Mouse (Mus musculus) embryonic facial prominence, embryonic 12.5 days (tissue): ENCODE results near the gene Mras. TPM values are rescaled to one million over a fixed set of nuclear protein-coding genes. Genes with fewer than 3 reads are reported as not detected.

Experiments used
- ATAC-seq: fragments of 200-750 bp; cut with Nextera tagmentation; 2 replicates; pipeline ENCODE4 v1.8.0; 2017; ENCODE audit not compliant: insufficient number of reproducible peaks, insufficient read depth, low FRiP score, low TSS enrichment
- H3K27ac ChIP-seq: fragments of 300-500 bp; sonication (generic); 2 replicates; pipeline ENCODE4 v1.5.1; 2016; ENCODE audit warnings: mild to moderate bottlenecking
- H3K27me3 ChIP-seq: fragments of 300-500 bp; sonication (generic); 2 replicates; pipeline ENCODE4 v1.6.1; 2016; ENCODE audit warnings: mild to moderate bottlenecking, moderate library complexity
- H3K36me3 ChIP-seq: fragments of 300-500 bp; sonication (generic); 2 replicates; pipeline ENCODE4 v1.6.1; 2016; ENCODE audit warnings: mild to moderate bottlenecking
- H3K4me1 ChIP-seq: fragments of 300-500 bp; sonication (generic); 2 replicates; pipeline ENCODE4 v1.6.1; 2016
- H3K4me2 ChIP-seq: fragments of 300-500 bp; sonication (generic); replicated peaks from 2 replicates; pipeline ENCODE4 v1.6.1; 2016; ENCODE audit warnings: mild to moderate bottlenecking, moderate library complexity
- H3K4me3 ChIP-seq: fragments of 300-500 bp; sonication (generic); 2 replicates; pipeline ENCODE4 v1.5.1; 2016; ENCODE audit warnings: mild to moderate bottlenecking
- H3K9ac ChIP-seq: fragments of 300-500 bp; sonication (generic); 2 replicates; pipeline ENCODE4 v1.6.1; 2016; ENCODE audit warnings: mild to moderate bottlenecking, moderate library complexity
- H3K9me3 ChIP-seq: fragments of 300-500 bp; sonication (generic); 2 replicates; pipeline ENCODE4 v1.6.1; 2016; ENCODE audit warnings: mild to moderate bottlenecking, moderate library complexity
- WGBS: fragments of 180-500 bp; shearing (Covaris S2); methylation state at CpG from one replicate; pipeline ENCODE4 v1.1.7; 2016; 5-methylcytosine and 5-hydroxymethylcytosine counted together
- polyA plus RNA-seq: library from polyadenylated mRNA; unstranded; fragments of >200 nt; fragmentation: Nextera tagmentation; extraction: Ambion mirVana; gene quantifications from 2 replicates; pipeline ENCODE4 v1.2.1, GENCODE M21; 2016

The Mras gene
- polyA plus RNA-seq, 1 experiment from 2014 or later: 20.5 TPM

GRCm38 (mm10) chr9:99458529-99459208 is 21.5 kb upstream of the Mras start:
- Histone ChIP-seq H3K36me3 (no peaks in the 10 kb centered on the region), H3K4me2 (no peak overlapping the region), H3K27me3 (no peaks in the 10 kb centered on the region), H3K4me3 (no peak overlapping the region), H3K9me3 (no peaks in the 10 kb centered on the region), H3K4me1 (no peaks in the 10 kb centered on the region), H3K27ac (no peak overlapping the region), H3K9ac (no peak overlapping the region)
- WGBS: 46% methylated on average over 12 of the region's 12 CpGs
- ATAC-seq: no peak

GRCm38 (mm10) chr9:99454211-99454610 is 17.0 kb upstream of the Mras start:
- WGBS: 81% methylated on average over 4 of the region's 4 CpGs
- no peaks in the 10 kb centered on the region for H3K4me1 ChIP-seq
- H3K9ac ChIP-seq: no peak overlapping the region
- ATAC-seq: no peak
- H3K27me3 ChIP-seq: peaks cover 12% of the 10 kb centered on the region
- H3K27ac ChIP-seq: no peak overlapping the region
- no peaks in the 10 kb centered on the region for H3K36me3 ChIP-seq
- no peak overlapping the region for H3K4me2 ChIP-seq
- no peaks in the 10 kb centered on the region for H3K9me3 ChIP-seq
- no peak overlapping the region for H3K4me3 ChIP-seq

- Histone ChIP-seq H3K4me1 (no peaks in the 10 kb centered on the region), H3K4me3 (no peak within 1 kb of the TSS), H3K9ac (no peak within 1 kb of the TSS), H3K36me3 (no peaks in the 10 kb centered on the region), H3K27ac (no peak within 1 kb of the TSS), H3K9me3 (no peaks in the 10 kb centered on the region), H3K27me3 (peaks cover 12% of the 10 kb centered on the region), H3K4me2 (peak within 1 kb of the TSS; percentile 36)
- WGBS: 10% methylated on average over 14 of the region's 14 CpGs
- ATAC-seq: no peak; the same call in 1 of the 2 replicates
Observed at GRCm38 (mm10) chr9:99451161-99451560, 14.0 kb upstream of the Mras start, which contains the start of gene Nme9. TSS of gene Nme9 (plus strand) at chr9:99451475.

- Histone ChIP-seq H3K4me1 (no peaks in the 10 kb centered on the region), H3K36me3 (no peaks in the 10 kb centered on the region), H3K9me3 (no peaks in the 10 kb centered on the region), H3K27ac (no peak overlapping the region), H3K4me3 (no peak overlapping the region), H3K4me2 (no peak overlapping the region), H3K27me3 (peaks cover 12% of the 10 kb centered on the region), H3K9ac (no peak overlapping the region)
- WGBS: 40% methylated on average over 9 of the region's 9 CpGs
- ATAC-seq: no peak
Observed at GRCm38 (mm10) chr9:99449886-99450647, 12.9 kb upstream of the Mras start.

- no peaks in the 10 kb centered on the region for H3K4me1 ChIP-seq
- ATAC-seq: no peak
- H3K36me3 ChIP-seq: no peaks in the 10 kb centered on the region
- H3K9me3 ChIP-seq: no peaks in the 10 kb centered on the region
- no peak overlapping the region for H3K27ac ChIP-seq
- no peak overlapping the region for H3K9ac ChIP-seq
- H3K27me3 ChIP-seq: peaks cover 8% of the 10 kb centered on the region
- no peak overlapping the region for H3K4me3 ChIP-seq
- no peak overlapping the region for H3K4me2 ChIP-seq
- WGBS: 65% methylated on average over 3 of the region's 3 CpGs
Observed at GRCm38 (mm10) chr9:99447323-99447722, 10.1 kb upstream of the Mras start.

GRCm38 (mm10) chr9:99446259-99446658 is 9.1 kb upstream of the Mras start:
- H3K9me3 ChIP-seq: no peaks in the 10 kb centered on the region
- no peak overlapping the region for H3K4me3 ChIP-seq
- no peaks in the 10 kb centered on the region for H3K36me3 ChIP-seq
- no peak for ATAC-seq
- H3K27me3 ChIP-seq: peaks cover 2% of the 10 kb centered on the region; the same call in 1 of the 2 replicates
- H3K9ac ChIP-seq: no peak overlapping the region
- no peaks in the 10 kb centered on the region for H3K4me1 ChIP-seq
- no peak overlapping the region for H3K4me2 ChIP-seq
- H3K27ac ChIP-seq: no peak overlapping the region

GRCm38 (mm10) chr9:99444590-99445178 is 7.5 kb upstream of the Mras start:
- Histone ChIP-seq H3K27ac (no peak overlapping the region), H3K4me3 (no peak overlapping the region), H3K4me1 (no peaks in the 10 kb centered on the region), H3K27me3 (0 out of 2 replicates have a peak, but pooled peaks cover under 1% of the 10 kb centered on the region), H3K36me3 (no peaks in the 10 kb centered on the region), H3K4me2 (no peak overlapping the region), H3K9me3 (no peaks in the 10 kb centered on the region), H3K9ac (no peak overlapping the region)
- ATAC-seq: no peak
- WGBS: 39% methylated on average over 8 of the region's 8 CpGs

- H3K36me3 ChIP-seq: no peaks in the 10 kb centered on the region
- H3K27ac ChIP-seq: no peak overlapping the region
- no peak overlapping the region for H3K9ac ChIP-seq
- peaks cover 25% of the 10 kb centered on the region for H3K27me3 ChIP-seq
- 84% methylated on average over 4 of the region's 4 CpGs for WGBS
- H3K9me3 ChIP-seq: no peaks in the 10 kb centered on the region
- H3K4me2 ChIP-seq: no peak overlapping the region
- no peaks in the 10 kb centered on the region for H3K4me1 ChIP-seq
- H3K4me3 ChIP-seq: no peak overlapping the region
- ATAC-seq: peak; percentile 70
Observed at GRCm38 (mm10) chr9:99441647-99442433, 4.7 kb upstream of the Mras start.

- 67% methylated on average over 5 of the region's 5 CpGs for WGBS
- Histone ChIP-seq H3K36me3 (no peaks in the 10 kb centered on the region), H3K27ac (no peak overlapping the region), H3K9me3 (no peaks in the 10 kb centered on the region), H3K9ac (no peak overlapping the region), H3K27me3 (peaks cover 25% of the 10 kb centered on the region), H3K4me1 (no peaks in the 10 kb centered on the region), H3K4me3 (no peak overlapping the region), H3K4me2 (no peak overlapping the region)
- no peak for ATAC-seq
Observed at GRCm38 (mm10) chr9:99440941-99441340, 3.8 kb upstream of the Mras start.

- Histone ChIP-seq H3K4me3 (no peak overlapping the region), H3K27ac (no peak overlapping the region), H3K36me3 (no peaks in the 10 kb centered on the region), H3K9me3 (no peaks in the 10 kb centered on the region), H3K4me2 (no peak overlapping the region), H3K27me3 (peaks cover 25% of the 10 kb centered on the region), H3K4me1 (peaks cover 18% of the 10 kb centered on the region), H3K9ac (no peak overlapping the region)
- 79% methylated on average over 8 of the region's 8 CpGs for WGBS
- no peak for ATAC-seq
Observed at GRCm38 (mm10) chr9:99439064-99439463, 1.9 kb upstream of the Mras start.

GRCm38 (mm10) chr9:99437781-99438565 is 792 bp upstream of the Mras start:
- Histone ChIP-seq H3K9me3 (no peaks in the 10 kb centered on the region), H3K4me3 (no peak overlapping the region), H3K27me3 (peaks cover 25% of the 10 kb centered on the region), H3K4me2 (no peak overlapping the region), H3K27ac (no peak overlapping the region), H3K4me1 (peaks cover 19% of the 10 kb centered on the region), H3K36me3 (no peaks in the 10 kb centered on the region), H3K9ac (no peak overlapping the region)
- 77% methylated on average over 12 of the region's 12 CpGs for WGBS
- ATAC-seq: no peak
